Mouse (Mus musculus) erythroblast, embryonic 14.5 days (primary cell): ENCODE results near the gene Trpm6.

ENCODE experiments used
- GATA1 ChIP-seq: IDR thresholded peaks from 2 replicates; pipeline ENCODE4 v1.6.1; 2012; ENCODE audit warnings: low read length, inconsistent platforms, mixed read lengths
- TAL1 ChIP-seq: IDR thresholded peaks from 3 replicates; pipeline ENCODE4 v1.6.1; 2012; ENCODE audit warnings: low read length, inconsistent platforms, mixed read lengths

GRCm38 (mm10) chr19:18708101-18708500 lies 41.7 kb upstream of the Trpm6 start:
- TF ChIP-seq GATA1 (no peak), TAL1 (no peak)
